Mouse (Mus musculus) CH12.LX (cell line): ENCODE results near the gene Ncor2.

ENCODE experiments used
- RCOR1 ChIP-seq: conservative IDR thresholded peaks from 2 replicates; pipeline ENCODE4 v1.6.1; 2012; ENCODE audit warnings: low read depth, mild to moderate bottlenecking, inconsistent platforms, low read length, improper control_type of control experiment
- ZMIZ1 ChIP-seq: IDR thresholded peaks from 2 replicates; pipeline ENCODE4 v1.6.1; 2012; ENCODE audit warnings: low read depth, mild to moderate bottlenecking, inconsistent platforms, low read length, improper control_type of control experiment

- no peak for TF ChIP-seq RCOR1
- no peak for TF ChIP-seq ZMIZ1
Measured at GRCm38 (mm10) chr5:124986222-124986621, 192.8 kb downstream of the Ncor2 start.
